Mouse (Mus musculus) limb, embryonic 15.5 days (tissue): ENCODE measurements around the gene Mindy1. TPM values are rescaled to one million over a fixed set of nuclear protein-coding genes. Genes with fewer than 3 reads are reported as not detected.

ENCODE experiments used
- ATAC-seq: fragments of 200-750 bp; cut with Nextera tagmentation; 2 replicates; pipeline ENCODE4 v1.8.0; 2017; ENCODE audit warnings: low read depth, moderate TSS enrichment; ENCODE audit not compliant: insufficient number of reproducible peaks, low FRiP score, low TSS enrichment
- H3K27ac ChIP-seq: fragments of 300-500 bp; sonication (generic); 2 replicates; pipeline ENCODE4 v1.5.1; 2015; ENCODE audit warnings: moderate library complexity, mild to moderate bottlenecking, inconsistent platforms
- H3K27me3 ChIP-seq: fragments of 300-500 bp; sonication (generic); 2 replicates; pipeline ENCODE4 v1.6.1; 2015; ENCODE audit warnings: inconsistent platforms
- H3K36me3 ChIP-seq: fragments of 300-500 bp; sonication (generic); 2 replicates; pipeline ENCODE4 v1.6.1; 2015; ENCODE audit warnings: inconsistent platforms
- H3K4me1 ChIP-seq: fragments of 300-500 bp; sonication (generic); 2 replicates; pipeline ENCODE4 v1.6.1; 2015; ENCODE audit warnings: inconsistent platforms
- H3K4me2 ChIP-seq: fragments of 300-500 bp; sonication (generic); 2 replicates; pipeline ENCODE4 v1.6.1; 2015; ENCODE audit warnings: mild to moderate bottlenecking, inconsistent platforms
- H3K4me3 ChIP-seq: fragments of 300-500 bp; sonication (generic); 2 replicates; pipeline ENCODE4 v1.5.1; 2015; ENCODE audit warnings: mild to moderate bottlenecking, inconsistent platforms
- H3K9ac ChIP-seq: fragments of 300-500 bp; sonication (generic); 2 replicates; pipeline ENCODE4 v1.6.1; 2015; ENCODE audit warnings: inconsistent platforms
- H3K9me3 ChIP-seq: fragments of 300-500 bp; sonication (generic); 2 replicates; pipeline ENCODE4 v1.6.1; 2016; ENCODE audit warnings: inconsistent platforms
- WGBS: fragments of 180-500 bp; shearing (Covaris S2); methylation state at CpG from one replicate; pipeline ENCODE4 v1.1.7; 2015; 5-methylcytosine and 5-hydroxymethylcytosine counted together
- polyA plus RNA-seq: library from polyadenylated mRNA; unstranded; fragments of >200 nt; fragmentation: Nextera tagmentation; extraction: Ambion mirVana; gene quantifications from 2 replicates; pipeline ENCODE4 v1.2.1, GENCODE M21; 2015

The Mindy1 gene
- polyA plus RNA-seq, 1 experiment from 2014 or later: 53.1 TPM

DNA sequence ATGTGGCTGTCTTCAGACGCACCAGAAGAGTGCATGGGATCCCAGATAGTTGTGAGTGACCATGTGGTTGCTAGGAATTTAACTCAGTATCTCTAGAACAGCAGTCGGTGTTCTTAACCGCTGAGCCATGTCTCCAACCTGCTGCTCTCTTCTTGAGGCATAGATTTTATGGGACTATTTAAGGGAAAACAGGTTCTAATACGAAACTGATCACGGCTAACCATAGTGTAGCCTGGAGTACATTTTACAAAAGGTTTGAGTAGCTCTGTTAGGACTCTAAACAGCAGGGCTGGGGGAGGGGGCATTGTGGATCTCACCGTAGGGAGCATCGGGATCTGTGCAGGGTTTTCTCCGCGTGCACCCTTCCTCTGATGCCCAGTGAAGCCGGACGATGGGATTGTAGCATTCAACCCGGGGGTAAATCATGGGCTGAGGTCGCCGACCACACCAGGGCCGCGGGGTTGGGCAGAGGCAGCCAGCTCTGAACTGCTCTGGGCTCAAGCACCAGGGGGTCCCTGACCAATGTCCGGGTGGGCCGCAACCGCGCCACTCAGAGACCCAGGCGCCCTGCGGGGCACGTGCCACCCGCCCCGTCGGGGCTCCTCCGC is 33.4 kb downstream of the Mindy1 start, which contains the start of gene Cers2:
TSS of gene Cers2 (plus strand) at position 306 of the 608 bp plus-strand sequence.
- Histone ChIP-seq H3K4me2 (peak within 1 kb of the TSS; percentile 67), H3K36me3 (peaks cover 4% of the 10 kb centered on the region; the same call in 1 of the 2 replicates), H3K9me3 (no peaks in the 10 kb centered on the region), H3K27me3 (no peaks in the 10 kb centered on the region), H3K4me3 (peak within 1 kb of the TSS; percentile 94), H3K27ac (peak within 1 kb of the TSS; percentile 94), H3K9ac (peak within 1 kb of the TSS; percentile 97), H3K4me1 (peaks cover 36% of the 10 kb centered on the region)
- 4% methylated on average over 27 of the region's 27 CpGs for WGBS
- ATAC-seq: peak; percentile 12; the same call in 1 of the 2 replicates

DNA sequence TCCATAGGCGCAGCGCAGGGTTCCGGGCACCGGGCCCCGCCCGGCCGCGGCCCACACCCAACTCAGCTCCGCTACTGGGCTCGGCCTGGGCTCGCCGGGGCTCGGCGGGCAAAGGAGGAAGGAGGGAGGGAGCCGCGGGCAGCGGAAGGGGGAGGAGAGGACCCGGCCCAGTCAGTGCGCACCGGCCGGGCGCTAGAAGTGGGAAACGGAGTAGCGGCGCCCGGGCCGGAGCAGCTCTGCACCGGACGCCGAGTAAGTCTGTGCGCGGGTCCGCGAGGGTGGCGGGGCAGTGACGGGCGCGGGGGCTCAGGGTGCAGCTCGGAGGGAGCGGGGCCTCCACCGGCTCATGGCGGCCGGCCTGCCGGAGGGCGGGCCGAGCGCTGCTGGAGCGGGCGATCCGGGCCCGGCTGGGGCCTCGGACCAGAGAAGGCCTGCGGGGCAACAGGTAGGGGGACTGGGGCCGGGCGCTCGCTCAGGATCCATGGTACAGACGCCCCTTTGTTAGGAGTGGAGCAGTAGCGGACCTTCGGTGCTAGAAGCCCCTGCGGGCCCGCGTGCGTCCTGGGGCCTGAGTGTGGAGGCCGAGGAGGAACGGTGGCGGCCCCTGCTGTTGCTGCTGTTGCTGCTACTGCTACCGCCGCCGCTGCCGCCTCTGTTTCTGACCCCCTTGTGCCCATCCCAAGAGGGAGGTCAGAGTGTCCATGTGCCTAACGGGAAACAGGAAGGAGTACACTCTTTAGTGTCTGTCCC is 34.1 kb downstream of the Mindy1 start:
- Histone ChIP-seq H3K27ac (peak overlapping the region; percentile 94), H3K4me2 (peak overlapping the region; percentile 67), H3K9ac (peak overlapping the region; percentile 97), H3K4me1 (peaks cover 36% of the 10 kb centered on the region), H3K4me3 (peak overlapping the region; percentile 94), H3K9me3 (no peaks in the 10 kb centered on the region), H3K27me3 (no peaks in the 10 kb centered on the region), H3K36me3 (peaks cover 9% of the 10 kb centered on the region)
- peak; percentile 92 for ATAC-seq
- under 1% methylated on average over 68 of the region's 71 CpGs for WGBS

GRCm38 (mm10) chr3:95315844-95316550 is 34.9 kb downstream of the Mindy1 start:
- WGBS: 11% methylated on average over 9 of the region's 9 CpGs

GRCm38 (mm10) chr3:95317414-95318080 is 36.4 kb downstream of the Mindy1 start:
- no peak for ATAC-seq
- peak overlapping the region; percentile 24 for H3K4me2 ChIP-seq
- WGBS: 21% methylated on average over 12 of the region's 12 CpGs

More at GRCm38 (mm10) chr3:95315844-95316550, 34.9 kb downstream of the Mindy1 start:
- Histone ChIP-seq H3K4me2 (peak overlapping the region; percentile 67), H3K27ac (peak overlapping the region; percentile 94), H3K36me3 (peaks cover 17% of the 10 kb centered on the region), H3K27me3 (no peaks in the 10 kb centered on the region), H3K9ac (peak overlapping the region; percentile 97), H3K4me3 (peak overlapping the region; percentile 94), H3K9me3 (no peaks in the 10 kb centered on the region), H3K4me1 (peaks cover 36% of the 10 kb centered on the region)
- no peak for ATAC-seq

GRCm38 (mm10) chr3:95318548-95318947 is 37.4 kb downstream of the Mindy1 start:
- Histone ChIP-seq H3K9ac (no peak overlapping the region), H3K27ac (peak overlapping the region; percentile 27; the same call in 1 of the 2 replicates), H3K27me3 (no peaks in the 10 kb centered on the region), H3K4me2 (no peak overlapping the region), H3K4me1 (peaks cover 36% of the 10 kb centered on the region), H3K36me3 (peaks cover 41% of the 10 kb centered on the region), H3K4me3 (no peak overlapping the region), H3K9me3 (no peaks in the 10 kb centered on the region)
- no peak for ATAC-seq
- WGBS: 50% methylated on average over 6 of the region's 6 CpGs

More at GRCm38 (mm10) chr3:95317414-95318080, 36.4 kb downstream of the Mindy1 start:
- Histone ChIP-seq H3K36me3 (peaks cover 32% of the 10 kb centered on the region), H3K4me1 (peaks cover 36% of the 10 kb centered on the region), H3K27me3 (no peaks in the 10 kb centered on the region), H3K9ac (no peak overlapping the region), H3K27ac (peak overlapping the region; percentile 28; the same call in 1 of the 2 replicates), H3K4me3 (peak overlapping the region; percentile 8; the same call in 1 of the 2 replicates), H3K9me3 (no peaks in the 10 kb centered on the region)

DNA sequence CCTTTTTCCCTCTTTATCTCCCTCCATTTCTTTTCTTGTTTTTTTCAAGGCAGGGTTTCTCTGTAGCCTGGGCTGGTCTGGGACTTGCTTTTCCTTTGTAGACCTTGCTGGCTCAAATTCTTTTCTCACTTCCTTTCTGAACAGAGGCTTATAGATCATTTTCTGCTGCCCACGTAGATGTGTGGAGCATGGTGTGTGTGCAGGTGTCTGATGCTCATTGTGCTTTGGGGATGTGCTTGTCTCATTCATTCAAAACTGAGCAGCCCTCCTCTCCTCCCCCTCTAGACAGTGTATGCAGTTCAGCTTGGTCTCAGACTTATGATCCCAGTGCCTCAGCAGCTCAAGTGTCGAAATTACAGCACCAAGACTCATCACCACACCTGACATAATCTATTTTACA is 38.0 kb downstream of the Mindy1 start:
- Histone ChIP-seq H3K9me3 (no peaks in the 10 kb centered on the region), H3K4me3 (no peak overlapping the region), H3K4me2 (no peak overlapping the region), H3K4me1 (peaks cover 36% of the 10 kb centered on the region), H3K9ac (no peak overlapping the region), H3K36me3 (peaks cover 47% of the 10 kb centered on the region), H3K27ac (no peak overlapping the region), H3K27me3 (no peaks in the 10 kb centered on the region)
- ATAC-seq: no peak
- 68% methylated on average over 2 of the region's 2 CpGs for WGBS

DNA sequence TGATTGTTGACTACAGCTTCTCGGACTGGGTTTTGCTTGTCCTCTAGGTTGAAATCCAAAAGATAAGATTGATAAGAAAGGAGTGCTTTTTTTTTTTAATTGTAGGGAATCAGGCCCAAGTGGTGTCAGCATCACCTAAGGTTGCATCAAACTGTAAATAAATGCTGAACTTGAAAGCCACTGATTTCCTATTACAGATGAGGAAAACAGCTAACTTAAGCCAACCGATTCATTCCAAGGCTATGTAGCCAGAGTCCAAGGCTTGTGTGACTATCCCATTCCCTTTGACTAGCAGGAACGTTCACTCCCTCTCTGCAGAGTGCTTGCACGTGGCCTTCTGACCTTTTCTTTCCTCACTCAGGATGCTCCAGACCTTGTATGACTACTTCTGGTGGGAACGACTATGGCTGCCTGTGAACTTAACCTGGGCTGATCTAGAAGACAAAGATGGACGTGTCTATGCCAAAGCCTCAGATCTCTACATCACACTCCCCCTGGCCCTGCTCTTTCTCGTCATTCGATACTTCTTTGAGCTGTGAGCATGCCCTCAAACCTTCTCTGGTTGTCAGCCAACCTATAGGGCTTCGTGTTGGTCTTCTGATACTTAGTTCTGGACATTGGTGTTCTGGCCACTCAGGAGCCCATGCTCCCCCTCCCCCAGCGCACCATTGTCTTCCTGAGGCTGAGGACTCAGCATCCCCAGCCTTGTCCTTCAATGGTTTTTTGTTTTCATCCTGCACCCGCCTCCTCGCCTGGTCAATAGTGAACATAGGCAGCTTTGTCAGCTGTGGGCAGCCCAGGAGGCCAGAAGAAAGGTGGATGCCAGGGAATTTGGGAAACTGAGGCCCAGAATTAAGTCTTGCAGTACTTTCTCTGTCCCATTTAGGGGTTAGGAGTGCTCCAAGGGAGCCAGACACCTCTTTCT is 38.8 kb downstream of the Mindy1 start:
- 78% methylated on average over 12 of the region's 12 CpGs for WGBS
- H3K9me3 ChIP-seq: no peaks in the 10 kb centered on the region
- H3K27ac ChIP-seq: no peak overlapping the region
- peaks cover 29% of the 10 kb centered on the region for H3K4me1 ChIP-seq
- peaks cover 55% of the 10 kb centered on the region for H3K36me3 ChIP-seq
- no peaks in the 10 kb centered on the region for H3K27me3 ChIP-seq
- no peak overlapping the region for H3K4me3 ChIP-seq
- H3K9ac ChIP-seq: no peak overlapping the region
- ATAC-seq: no peak
- H3K4me2 ChIP-seq: no peak overlapping the region

GRCm38 (mm10) chr3:95323429-95323828 is 42.3 kb downstream of the Mindy1 start:
- 88% methylated on average over 3 of the region's 3 CpGs for WGBS
- Histone ChIP-seq H3K27ac (no peak overlapping the region), H3K9me3 (no peaks in the 10 kb centered on the region), H3K4me2 (no peak overlapping the region), H3K36me3 (peaks cover 88% of the 10 kb centered on the region), H3K27me3 (no peaks in the 10 kb centered on the region), H3K4me1 (peaks cover 7% of the 10 kb centered on the region), H3K9ac (no peak overlapping the region), H3K4me3 (no peak overlapping the region)
- ATAC-seq: no peak

DNA sequence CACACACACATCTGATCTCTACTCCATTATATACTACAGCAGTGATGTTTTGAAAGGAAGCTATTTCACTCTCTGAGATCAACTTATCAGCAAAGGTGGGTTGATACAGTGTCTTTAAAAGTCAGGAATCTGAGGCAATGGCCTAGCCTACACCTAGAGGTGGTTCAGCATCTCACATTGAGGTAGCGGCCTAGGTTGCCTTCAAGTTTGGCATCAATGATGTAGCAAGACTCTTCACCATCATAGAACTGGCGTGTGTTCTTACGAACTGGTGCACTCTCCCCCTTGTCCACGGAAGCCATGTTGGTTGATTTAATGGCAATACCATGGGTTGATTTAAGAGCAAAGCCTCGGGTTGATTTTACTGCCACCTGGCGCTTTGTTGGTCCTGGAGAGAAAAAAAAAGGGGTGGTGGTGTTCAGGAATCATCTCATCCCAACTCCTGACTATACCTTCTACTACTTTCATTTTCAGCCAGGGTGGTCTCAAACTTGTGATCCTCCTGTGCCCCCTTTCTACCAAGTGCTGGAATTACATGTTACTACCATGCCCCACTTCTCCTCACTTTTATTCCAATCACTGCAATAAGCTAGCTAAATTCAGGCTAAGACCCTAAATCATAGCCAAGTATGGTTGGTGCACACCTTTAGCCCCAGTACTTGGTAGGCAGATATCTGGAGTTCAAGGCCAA is 43.5 kb downstream of the Mindy1 start:
- Histone ChIP-seq H3K4me2 (no peak overlapping the region), H3K4me1 (no peaks in the 10 kb centered on the region), H3K36me3 (peaks cover 95% of the 10 kb centered on the region), H3K27me3 (no peaks in the 10 kb centered on the region), H3K27ac (no peak overlapping the region), H3K9ac (no peak overlapping the region), H3K9me3 (no peaks in the 10 kb centered on the region), H3K4me3 (no peak overlapping the region)
- WGBS: 90% methylated on average over 6 of the region's 6 CpGs
- no peak for ATAC-seq

- no peak for ATAC-seq
- H3K4me3 ChIP-seq: no peak overlapping the region
- no peak overlapping the region for H3K27ac ChIP-seq
- no peak overlapping the region for H3K9ac ChIP-seq
- H3K4me2 ChIP-seq: no peak overlapping the region
- peaks cover 85% of the 10 kb centered on the region for H3K36me3 ChIP-seq
- H3K9me3 ChIP-seq: no peaks in the 10 kb centered on the region
- H3K4me1 ChIP-seq: no peaks in the 10 kb centered on the region
- 86% methylated on average over 1 of the region's 1 CpGs for WGBS
- no peaks in the 10 kb centered on the region for H3K27me3 ChIP-seq
Observed at GRCm38 (mm10) chr3:95328803-95329404, 47.8 kb downstream of the Mindy1 start.
